Mouse (Mus musculus): ENCODE results near the gene Rpl29.

DNA sequence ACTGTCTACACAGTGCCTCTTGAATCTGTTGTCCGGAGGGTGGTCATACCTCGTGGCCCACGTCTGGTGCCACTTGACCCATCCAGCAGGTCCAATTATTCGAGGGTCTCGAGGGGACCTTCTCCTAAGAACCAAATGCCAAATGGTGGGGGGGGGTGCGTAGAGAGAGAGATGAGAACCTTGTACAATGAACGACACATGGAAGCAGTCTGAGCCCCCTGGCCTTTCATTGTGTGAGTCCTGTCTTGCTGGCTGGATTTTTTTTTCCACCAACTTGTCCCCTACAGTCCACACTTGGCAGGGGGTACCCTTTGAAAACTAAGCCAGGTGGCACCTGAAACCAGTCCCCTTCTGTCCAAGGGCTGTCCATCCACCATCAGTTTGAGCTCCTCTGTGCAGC, 38.5 kb downstream of the Rpl29 start:
- TF ChIP-seq CTCF (conservative IDR thresholded peaks at IDR 0.05; ENCODE audit: insufficient read depth, insufficient read length, low read depth, low read length) (no peak), POLR2A (IDR thresholded peaks at IDR 0.05; ENCODE audit: low read depth, low read length) (no peak)
